Mouse (Mus musculus): ENCODE results near the gene Smg6. TPM values are rescaled to one million over a fixed set of nuclear protein-coding genes. Genes with fewer than 3 reads are reported as not detected.
"Not testable (repeated sequence)": the region's sequence is repeated elsewhere in the genome, so short reads cannot be mapped to it uniquely, and the experiment has no call there.

Gene Smg6
- polyA plus RNA-seq, 1 experiment from 2014 or later: 11.9 TPM

DNA sequence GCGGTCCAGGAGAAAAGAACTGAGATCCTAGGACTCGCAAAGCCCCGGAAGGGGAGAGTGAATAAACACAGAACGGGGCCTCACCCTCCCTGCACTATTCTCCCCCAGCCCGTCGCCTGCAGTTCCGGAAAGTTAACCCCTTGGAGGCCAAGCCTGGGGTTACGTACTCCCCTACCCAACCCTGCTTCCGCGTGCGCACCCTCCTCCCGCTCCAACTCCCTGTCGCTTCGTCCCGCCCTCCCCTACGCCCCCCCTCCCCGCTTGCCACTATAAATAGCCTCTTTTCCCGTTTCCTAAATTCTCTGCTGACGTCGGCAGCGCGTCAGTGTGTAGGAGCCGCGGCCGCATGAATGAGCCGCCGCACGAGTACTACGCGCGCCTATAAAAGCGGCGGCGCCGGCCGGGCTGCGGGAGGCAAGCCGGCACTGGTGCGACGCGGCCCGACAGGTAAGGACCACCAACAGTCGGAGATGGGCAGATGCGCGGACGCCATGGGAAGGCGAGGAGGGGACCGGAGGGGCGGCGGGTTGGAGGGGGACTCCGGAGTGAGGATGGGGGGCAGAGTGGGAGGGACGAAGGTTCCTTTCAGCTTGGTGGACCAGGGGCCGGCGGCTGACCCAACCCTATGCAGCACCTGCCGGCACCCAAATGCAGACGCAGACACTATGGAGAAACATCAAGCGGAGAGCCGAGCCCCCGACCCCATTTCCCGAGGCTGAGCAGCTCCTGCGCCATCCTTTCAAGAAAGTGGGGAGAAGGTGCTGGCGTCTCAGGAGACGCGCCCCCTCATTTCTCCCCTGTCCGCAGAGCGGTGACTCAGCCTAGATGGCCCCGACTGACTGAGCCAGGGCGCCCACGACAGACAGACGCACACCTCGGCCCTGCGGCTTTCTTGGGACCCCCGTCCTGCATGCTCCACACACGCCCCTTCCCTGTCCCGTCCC is 246.8 kb downstream of the Smg6 start:
- Histone ChIP-seq H3K9me3 (replicated peaks; ENCODE audit: low read length) (no peaks in the 10 kb centered on the region), H3K4me1 (replicated peaks; ENCODE audit: insufficient read depth, low read length) (peaks cover 18% of the 10 kb centered on the region), H3K9ac (ENCODE audit: low read depth, low read length) (0 out of 2 replicates have a peak overlapping the region, but pooled peaks have one; percentile 28), H3K36me3 (ENCODE audit: insufficient read depth, low read length) (peaks cover 8% of the 10 kb centered on the region; the same call in 1 of the 2 replicates), H3K27ac (no peak overlapping the region), H3K27me3 (ENCODE audit: insufficient read depth, low read length) (peaks cover 3% of the 10 kb centered on the region; the same call in 1 of the 2 replicates), H3K4me3 (replicated peaks; ENCODE audit: low read depth, low read length) (peak overlapping the region; percentile 48), H3K4me2 (ENCODE audit: low read length) (peak overlapping the region; percentile 84)
- WGBS: under 1% methylated on average over 69 of the region's 75 CpGs
- DNase-seq (ENCODE audit: low spot score): no peak
- no peak for ATAC-seq (replicated peaks; ENCODE audit: low FRiP score, low read depth)
- no peak for TF ChIP-seq CTCF (IDR thresholded peaks at IDR 0.05; ENCODE audit: low read depth)

DNA sequence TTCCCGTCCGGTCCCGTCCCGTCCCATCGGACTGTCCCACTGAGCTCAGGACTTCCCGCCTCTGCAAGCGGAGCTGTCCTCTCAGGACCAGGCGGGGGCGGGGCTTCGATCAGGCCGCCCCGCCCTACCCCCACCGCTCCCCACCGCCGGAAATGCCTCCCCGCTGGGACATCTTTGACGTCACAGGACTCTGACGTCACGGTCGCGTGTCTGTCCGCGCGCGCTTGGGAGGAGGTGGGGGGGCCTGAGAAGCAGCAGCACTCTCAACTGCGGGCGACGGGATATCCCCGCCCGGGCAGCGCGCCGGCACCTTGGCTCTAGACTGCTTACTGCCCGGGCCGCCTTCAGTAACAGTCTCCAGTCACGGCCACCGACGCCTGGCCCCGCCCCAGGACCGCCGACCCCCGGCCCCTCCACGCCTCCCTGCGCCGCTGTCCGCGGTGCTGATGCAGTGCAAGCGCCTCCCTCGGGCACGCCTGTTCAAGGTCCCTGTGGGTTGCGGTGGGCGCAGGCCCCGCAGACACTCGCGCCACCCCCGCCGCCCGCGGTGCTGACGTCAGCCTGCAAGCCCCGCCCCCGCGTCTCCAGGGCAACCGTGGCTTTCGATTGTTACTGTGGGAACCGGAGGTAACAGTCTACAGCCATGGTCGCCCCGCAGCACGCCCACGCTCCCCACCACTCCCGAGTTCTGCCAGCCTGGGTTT is 247.6 kb downstream of the Smg6 start:
- Histone ChIP-seq H3K9me3 (replicated peaks; ENCODE audit: low read length) (no peaks in the 10 kb centered on the region), H3K4me3 (replicated peaks; ENCODE audit: low read depth, low read length) (peak overlapping the region; percentile 48), H3K27me3 (ENCODE audit: insufficient read depth, low read length) (peaks cover 3% of the 10 kb centered on the region; the same call in 1 of the 2 replicates), H3K9ac (ENCODE audit: low read depth, low read length) (peak overlapping the region; percentile 46), H3K4me1 (replicated peaks; ENCODE audit: insufficient read depth, low read length) (peaks cover 20% of the 10 kb centered on the region), H3K36me3 (ENCODE audit: insufficient read depth, low read length) (peaks cover 10% of the 10 kb centered on the region; the same call in 1 of the 2 replicates), H3K27ac (no peak overlapping the region), H3K4me2 (ENCODE audit: low read length) (peak overlapping the region; percentile 84)
- ATAC-seq (replicated peaks; ENCODE audit: low FRiP score, low read depth) (peak; percentile 63), DNase-seq (ENCODE audit: low spot score) (peak; percentile 86)
- WGBS: 1% methylated on average over 71 of the region's 71 CpGs
- no peak for TF ChIP-seq CTCF (IDR thresholded peaks at IDR 0.05; ENCODE audit: low read depth)

DNA sequence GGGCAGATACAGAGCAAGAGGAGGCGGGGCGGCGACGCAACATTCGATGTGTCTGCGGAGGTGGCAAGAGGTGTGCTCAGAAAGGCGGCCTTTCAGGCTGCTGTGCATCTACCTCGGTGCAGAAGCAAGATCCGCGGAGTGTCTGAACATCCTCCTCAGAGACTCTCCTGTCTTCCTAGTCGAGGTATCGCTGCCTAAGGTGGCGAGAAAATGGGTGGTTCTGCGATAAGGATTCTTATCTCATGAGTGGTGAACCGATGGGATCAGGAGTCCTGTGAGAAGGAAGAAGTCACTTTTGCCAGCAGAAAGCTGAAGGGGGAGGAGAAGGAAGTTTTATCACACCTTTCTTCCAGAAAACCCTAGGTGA is 248.2 kb downstream of the Smg6 start:
- peaks cover 10% of the 10 kb centered on the region; the same call in 1 of the 2 replicates for H3K36me3 ChIP-seq (ENCODE audit: insufficient read depth, low read length)
- no peaks in the 10 kb centered on the region for H3K9me3 ChIP-seq (replicated peaks; ENCODE audit: low read length)
- H3K4me3 ChIP-seq (replicated peaks; ENCODE audit: low read depth, low read length): peak overlapping the region; percentile 48
- H3K4me1 ChIP-seq (replicated peaks; ENCODE audit: insufficient read depth, low read length): peaks cover 18% of the 10 kb centered on the region
- DNase-seq (ENCODE audit: low spot score) (no peak), ATAC-seq (replicated peaks; ENCODE audit: low FRiP score, low read depth) (no peak)
- no peak overlapping the region for H3K27ac ChIP-seq
- no peak for TF ChIP-seq CTCF (IDR thresholded peaks at IDR 0.05; ENCODE audit: low read depth)
- 0 out of 2 replicates have a peak overlapping the region, but pooled peaks have one; percentile 46 for H3K9ac ChIP-seq (ENCODE audit: low read depth, low read length)
- 3% methylated on average over 15 of the region's 15 CpGs for WGBS
- H3K27me3 ChIP-seq (ENCODE audit: insufficient read depth, low read length): peaks cover 3% of the 10 kb centered on the region; the same call in 1 of the 2 replicates
- peak overlapping the region; percentile 84 for H3K4me2 ChIP-seq (ENCODE audit: low read length)

DNA sequence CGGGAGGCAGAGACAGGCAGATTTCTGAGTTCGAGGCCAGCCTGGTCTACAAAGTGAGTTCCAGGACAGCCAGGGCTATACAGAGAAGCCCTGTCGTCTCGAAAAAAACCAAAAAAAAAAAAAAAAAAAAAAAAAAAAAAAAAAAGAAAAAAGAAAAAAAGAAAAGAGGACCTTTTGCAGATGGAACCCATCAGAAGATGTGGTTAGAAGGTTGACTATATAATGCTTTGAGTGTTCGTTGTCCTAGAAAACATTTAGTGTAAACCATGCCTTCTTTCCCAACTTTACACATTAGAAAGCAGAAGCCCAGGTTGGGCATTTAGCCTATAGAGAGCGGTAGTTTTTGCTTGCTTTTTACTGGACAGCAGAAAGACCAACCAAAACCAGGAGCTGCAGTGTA is 249.0 kb downstream of the Smg6 start:
- not testable (repeated sequence) for H3K27ac ChIP-seq; H3K4me3 ChIP-seq (replicated peaks; ENCODE audit: low read depth, low read length); H3K9ac ChIP-seq (ENCODE audit: low read depth, low read length); H3K9me3 ChIP-seq (replicated peaks; ENCODE audit: low read length); H3K4me2 ChIP-seq (ENCODE audit: low read length); DNase-seq (ENCODE audit: low spot score); H3K27me3 ChIP-seq (ENCODE audit: insufficient read depth, low read length); ATAC-seq (replicated peaks; ENCODE audit: low FRiP score, low read depth); H3K36me3 ChIP-seq (ENCODE audit: insufficient read depth, low read length)
- WGBS: 68% methylated on average over 6 of the region's 6 CpGs
- H3K4me1 ChIP-seq (replicated peaks; ENCODE audit: insufficient read depth, low read length): peaks cover 20% of the 10 kb centered on the region

DNA sequence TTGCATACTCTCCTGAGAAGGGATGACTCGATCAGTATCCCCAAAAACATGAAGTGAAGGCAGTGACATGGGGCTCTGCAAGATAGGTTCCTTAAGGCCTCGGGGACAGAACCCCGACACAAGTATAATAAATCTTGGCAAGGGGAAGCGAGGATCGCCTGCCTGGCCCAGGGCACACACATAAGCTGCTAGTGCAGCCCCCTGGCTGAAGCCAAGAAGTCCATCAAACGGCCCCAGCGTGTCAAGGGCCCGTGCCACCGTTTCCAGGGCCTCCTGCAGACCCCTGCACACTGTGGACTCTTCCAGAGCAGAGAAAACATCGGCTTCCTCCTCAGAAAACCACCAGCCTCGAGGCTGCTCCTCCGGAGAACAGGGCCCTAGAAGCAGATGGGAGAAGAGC is 252.4 kb downstream of the Smg6 start:
- H3K4me3 ChIP-seq (replicated peaks; ENCODE audit: low read depth, low read length): peak overlapping the region; percentile 84
- peak overlapping the region; percentile 75 for H3K4me2 ChIP-seq (ENCODE audit: low read length)
- no peaks in the 10 kb centered on the region for H3K9me3 ChIP-seq (replicated peaks; ENCODE audit: low read length)
- no peaks in the 10 kb centered on the region for H3K27me3 ChIP-seq (ENCODE audit: insufficient read depth, low read length)
- DNase-seq (ENCODE audit: low spot score): no peak
- no peak for TF ChIP-seq CTCF (IDR thresholded peaks at IDR 0.05; ENCODE audit: low read depth)
- peaks cover 9% of the 10 kb centered on the region for H3K4me1 ChIP-seq (replicated peaks; ENCODE audit: insufficient read depth, low read length)
- WGBS: 42% methylated on average over 12 of the region's 12 CpGs
- H3K36me3 ChIP-seq (ENCODE audit: insufficient read depth, low read length): peaks cover 19% of the 10 kb centered on the region; the same call in 1 of the 2 replicates
- peak overlapping the region; percentile 73 for H3K27ac ChIP-seq
- peak overlapping the region; percentile 89 for H3K9ac ChIP-seq (ENCODE audit: low read depth, low read length)
- no peak for ATAC-seq (replicated peaks; ENCODE audit: low FRiP score, low read depth)

DNA sequence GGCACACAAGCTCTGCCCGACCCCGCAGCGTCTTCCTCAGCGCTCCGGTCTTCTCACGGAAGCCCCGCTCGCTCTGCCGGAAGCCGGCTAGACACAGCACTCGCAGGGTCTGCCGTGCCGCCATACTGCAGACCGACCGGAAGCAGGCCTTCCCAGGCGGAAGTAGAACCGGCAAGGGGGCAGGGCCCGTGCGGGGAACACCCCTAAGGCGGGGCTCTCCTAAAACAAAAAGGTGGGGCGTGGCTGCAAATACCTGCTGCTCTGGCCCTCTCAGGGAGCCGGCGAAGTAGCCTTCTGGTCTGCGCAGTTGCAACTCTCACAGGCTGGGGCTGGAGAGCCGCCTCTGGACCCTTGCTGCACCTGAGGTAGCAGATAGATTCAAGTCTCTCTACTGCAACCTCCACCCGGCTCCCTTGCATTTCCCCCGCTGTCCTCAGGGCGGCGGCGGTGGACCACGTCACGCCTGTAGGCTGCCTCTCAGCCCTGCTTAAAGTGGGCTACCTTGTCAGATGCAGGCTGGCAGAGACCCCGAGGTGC is 253.1 kb downstream of the Smg6 start, which contains the start of gene Ovca2:
Ovca2 (minus strand) TSS at position 164 of the 537 bp plus-strand sequence.
- under 1% methylated on average over 32 of the region's 33 CpGs for WGBS
- ATAC-seq (replicated peaks; ENCODE audit: low FRiP score, low read depth): peak; percentile 92
- H3K27ac ChIP-seq: peak within 1 kb of the TSS; percentile 73
- H3K9me3 ChIP-seq (replicated peaks; ENCODE audit: low read length): no peaks in the 10 kb centered on the region
- TF ChIP-seq CTCF (IDR thresholded peaks at IDR 0.05; ENCODE audit: low read depth): peak; percentile 93
- DNase-seq (ENCODE audit: low spot score): peak; percentile 97
- H3K4me2 ChIP-seq (ENCODE audit: low read length): peak within 1 kb of the TSS; percentile 75
- H3K27me3 ChIP-seq (ENCODE audit: insufficient read depth, low read length): no peaks in the 10 kb centered on the region
- peak within 1 kb of the TSS; percentile 89 for H3K9ac ChIP-seq (ENCODE audit: low read depth, low read length)
- peaks cover 25% of the 10 kb centered on the region; the same call in 1 of the 2 replicates for H3K36me3 ChIP-seq (ENCODE audit: insufficient read depth, low read length)
- peak within 1 kb of the TSS; percentile 84 for H3K4me3 ChIP-seq (replicated peaks; ENCODE audit: low read depth, low read length)
- H3K4me1 ChIP-seq (replicated peaks; ENCODE audit: insufficient read depth, low read length): peaks cover 9% of the 10 kb centered on the region
